30 mouse cellular contexts compared by ENCODE assay signal in genomic region chr13:32896931-32897330, GRCm38 (mm10). TPM values are rescaled to one million over a fixed set of nuclear protein-coding genes. Genes with fewer than 3 reads are reported as not detected.
"Had no signal": no experiment of that assay in that cellular context is flagged by ENCODE, and none has a peak within 500 bp of the region (broad histone marks: within the 10 kb centered on the region; RNA-seq: fewer than 3 reads in every experiment).

No protein-coding gene starts in this region.

- H3K9me3 ChIP-seq: liver, embryonic 13.5 days; midbrain, embryonic 15.5 days; neural tube, embryonic 12.5 days; neural tube, embryonic 15.5 days had no signal

- H3K36me3 ChIP-seq: liver, embryonic 13.5 days; midbrain, embryonic 15.5 days; neural tube, embryonic 12.5 days; neural tube, embryonic 15.5 days had no signal

- H3K9ac ChIP-seq: liver, embryonic 13.5 days; midbrain, embryonic 15.5 days; neural tube, embryonic 12.5 days; neural tube, embryonic 15.5 days had no signal

- H3K27me3 ChIP-seq: liver, embryonic 13.5 days; neural tube, embryonic 12.5 days; neural tube, embryonic 15.5 days had no signal

- H3K4me1 ChIP-seq: liver, embryonic 13.5 days; midbrain, embryonic 15.5 days; neural tube, embryonic 12.5 days; neural tube, embryonic 15.5 days had no signal

- H3K27ac ChIP-seq: kidney, postnatal 0 days; layer of hippocampus, adult 2 months; liver, embryonic 13.5 days; midbrain, embryonic 15.5 days; neural tube, embryonic 12.5 days; neural tube, embryonic 15.5 days had no signal

- H3K4me2 ChIP-seq: liver, embryonic 13.5 days; midbrain, embryonic 11.5 days; midbrain, embryonic 15.5 days; neural tube, embryonic 12.5 days; neural tube, embryonic 15.5 days had no signal

- ATAC-seq: midbrain, embryonic 15.5 days had no signal

- DNase-seq: kidney, adult 2 months; kidney, postnatal 25 days; layer of hippocampus, adult 9-11 months; liver, embryonic 13.5 days; lung, adult 2 months; lung, postnatal 14 days; lung, postnatal 4 days; right cerebral cortex, adult 18-20 months; right cerebral cortex, postnatal 14 days; right cerebral cortex, postnatal 4 days; thymus, postnatal 25 days had no signal

- H3K4me3 ChIP-seq: layer of hippocampus, adult 2 months; liver, embryonic 13.5 days; midbrain, embryonic 15.5 days; neural tube, embryonic 12.5 days; neural tube, embryonic 15.5 days had no signal

RNA-seq across cellular contexts. Expression of gene Serpinb1c, which starts 1.1 kb away (rescaled TPM):
- total RNA-seq: layer of hippocampus, adult 2 months; layer of hippocampus, postnatal 25 days; left cerebral cortex, adult 18-20 months; left cerebral cortex, postnatal 25 days; megakaryocyte progenitor cell, adult 5-6 weeks; megakaryocyte-erythroid progenitor cell, adult 5-6 weeks had no signal
- polyA plus RNA-seq: kidney, embryonic 14.5 days; kidney, postnatal 0 days; large intestine, adult 2 months; limb, embryonic 11.5 days; limb, embryonic 14.5 days; liver, embryonic 13.5 days; liver, embryonic 16.5 days; lung, adult 2 months; lung, embryonic 16.5 days; midbrain, embryonic 11.5 days; midbrain, embryonic 15.5 days; neural tube, embryonic 12.5 days; stomach, embryonic 14.5 days; thymus, postnatal 0 days had no signal
